Mouse (Mus musculus) thymus, adult 2 months (tissue): ENCODE measurements around the gene Ppm1f. TPM values are rescaled to one million over a fixed set of nuclear protein-coding genes. Genes with fewer than 3 reads are reported as not detected.

Experiments
- DNase-seq: peaks from one replicate; pipeline ENCODE4 v3.0.0; 2021
- H3K27ac ChIP-seq: fragments of 200-500 bp; 2 replicates; pipeline ENCODE4 v1.5.1; 2012; ENCODE audit warnings: low read length, control low read depth; ENCODE audit not compliant: control insufficient read depth, insufficient read depth
- H3K27me3 ChIP-seq: fragments of 200-500 bp; 2 replicates; pipeline ENCODE4 v1.6.1; 2012; ENCODE audit warnings: mild to moderate bottlenecking, low read length, moderate library complexity, mixed read lengths; ENCODE audit not compliant: control insufficient read depth, insufficient read depth
- H3K36me3 ChIP-seq: fragments of 200-500 bp; 2 replicates; pipeline ENCODE4 v1.6.1; 2012; ENCODE audit warnings: mild to moderate bottlenecking, low read length, moderate library complexity; ENCODE audit not compliant: control insufficient read depth, insufficient read depth
- H3K4me1 ChIP-seq: fragments of 200-500 bp; replicated peaks from 2 replicates; pipeline ENCODE4 v1.6.1; 2012; ENCODE audit warnings: low read length; ENCODE audit not compliant: control insufficient read depth, insufficient read depth
- H3K4me3 ChIP-seq: fragments of 200-500 bp; 2 replicates; pipeline ENCODE4 v1.5.1; 2012; ENCODE audit warnings: mild to moderate bottlenecking, low read length, control low read depth, moderate library complexity; ENCODE audit not compliant: control insufficient read depth, insufficient read depth
- CTCF ChIP-seq: fragments of 200-500 bp; IDR thresholded peaks from 2 replicates; pipeline ENCODE4 v1.5.1; 2012; ENCODE audit warnings: mild to moderate bottlenecking, control low read depth, low read length, moderate library complexity, borderline replicate concordance; ENCODE audit not compliant: control insufficient read depth, poor library complexity, insufficient read depth; ENCODE audit errors: extremely low read depth
- POLR2A ChIP-seq: fragments of 200-500 bp; IDR thresholded peaks from 2 replicates; pipeline ENCODE4 v1.6.1; 2012; ENCODE audit warnings: mild to moderate bottlenecking, low read length, control low read depth, moderate library complexity; ENCODE audit not compliant: control insufficient read depth, poor library complexity, insufficient read depth; ENCODE audit errors: extremely low read depth
- WGBS: fragments of 180-500 bp; shearing (Covaris S2); methylation state at CpG from one replicate; pipeline ENCODE4 v1.1.7; 2018; 5-methylcytosine and 5-hydroxymethylcytosine counted together
- polyA plus RNA-seq: library from polyadenylated mRNA; depleted of rRNA; stranded (reverse); fragments of >200 nt; gene quantifications from 2 replicates; pipeline ENCODE4 v1.2.3, GENCODE M21; 2012

Ppm1f gene
- polyA plus RNA-seq, 1 experiment: 24.7 TPM

DNA sequence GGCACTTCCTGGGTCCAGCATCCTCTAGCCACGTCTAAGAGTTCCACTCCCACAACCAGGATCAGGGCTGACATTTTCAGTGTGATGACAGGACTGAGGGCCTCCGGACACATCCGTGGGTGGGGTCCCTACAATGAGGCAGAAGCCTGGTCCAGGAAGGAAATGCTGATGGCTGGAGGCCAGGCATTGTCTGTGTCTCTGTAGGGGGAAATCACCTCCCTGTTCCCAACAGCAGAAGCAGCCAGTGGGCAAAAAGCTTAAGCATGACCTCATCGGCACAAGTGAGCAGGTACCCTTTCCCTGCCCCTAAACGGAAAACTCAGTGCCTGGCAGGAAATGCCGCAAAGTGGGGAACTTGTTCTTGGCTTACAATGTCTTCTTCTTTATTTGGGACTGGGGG lies 11.5 kb downstream of the Ppm1f start:
- 70% methylated on average over 6 of the region's 6 CpGs for WGBS
- H3K4me3 ChIP-seq: no peak overlapping the region

DNA sequence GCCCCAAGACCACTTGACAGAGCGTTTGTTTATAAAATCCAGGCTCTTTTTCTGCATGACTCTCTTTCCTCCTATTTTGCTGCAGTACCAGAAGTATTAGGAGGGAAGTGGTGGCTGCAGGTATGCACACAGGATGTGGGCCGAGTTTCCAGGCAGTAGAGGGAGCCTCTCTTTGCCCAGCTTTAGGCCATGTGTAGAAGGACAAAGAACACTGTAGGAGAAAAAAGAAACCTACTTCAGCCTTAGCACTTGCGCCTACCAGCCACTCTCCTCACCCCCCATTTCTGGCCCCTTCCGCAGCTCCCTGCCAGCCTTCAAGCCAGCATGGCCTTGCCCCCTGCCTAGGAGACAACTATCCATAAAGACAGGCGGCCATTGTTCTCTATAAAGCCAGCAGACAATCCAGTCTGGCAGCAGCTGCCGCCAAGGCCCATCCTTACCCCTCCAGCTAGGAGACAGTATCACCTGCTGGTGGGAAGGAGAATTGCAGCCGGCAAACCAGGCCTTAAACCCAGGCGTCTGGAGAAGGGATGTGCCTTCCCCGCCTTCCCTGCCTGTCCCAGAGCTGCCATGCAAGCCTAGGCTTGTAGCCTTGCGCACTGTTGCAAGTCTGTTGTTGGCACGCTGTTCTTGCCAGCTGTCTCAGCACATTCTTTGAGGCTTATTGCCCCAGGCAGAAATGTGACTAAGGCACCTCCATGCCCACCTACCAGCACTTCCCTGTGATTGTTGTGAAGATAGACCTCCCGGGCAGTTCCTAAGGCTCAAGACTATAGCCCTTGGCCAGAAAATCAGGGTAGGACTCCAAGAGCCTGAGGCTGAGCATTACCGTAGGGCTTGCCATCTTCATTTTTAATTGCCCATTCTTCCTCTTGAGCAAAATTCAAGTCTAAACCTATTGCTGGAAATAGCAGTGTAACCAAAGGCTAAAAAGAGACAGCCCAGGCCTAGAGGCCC lies 15.7 kb downstream of the Ppm1f start:
- Histone ChIP-seq H3K27ac (no peak overlapping the region; the same call in 1 of the 2 replicates), H3K4me1 (no peaks in the 10 kb centered on the region; the same call in 1 of the 2 replicates), H3K36me3 (no peaks in the 10 kb centered on the region; the same call in 1 of the 2 replicates), H3K4me3 (no peak overlapping the region), H3K27me3 (no peaks in the 10 kb centered on the region)
- peak; percentile 79 for DNase-seq
- WGBS: 58% methylated on average over 13 of the region's 13 CpGs
- TF ChIP-seq POLR2A (no peak), CTCF (peak; percentile 94)

More for the DNA sequence above, 11.5 kb downstream of the Ppm1f start:
- no peak for DNase-seq
- TF ChIP-seq POLR2A: no peak
- no peak for TF ChIP-seq CTCF
- H3K36me3 ChIP-seq: peaks cover 8% of the 10 kb centered on the region
- no peak overlapping the region for H3K27ac ChIP-seq
- H3K4me1 ChIP-seq: no peaks in the 10 kb centered on the region; the same call in 1 of the 2 replicates
- H3K27me3 ChIP-seq: no peaks in the 10 kb centered on the region

DNA sequence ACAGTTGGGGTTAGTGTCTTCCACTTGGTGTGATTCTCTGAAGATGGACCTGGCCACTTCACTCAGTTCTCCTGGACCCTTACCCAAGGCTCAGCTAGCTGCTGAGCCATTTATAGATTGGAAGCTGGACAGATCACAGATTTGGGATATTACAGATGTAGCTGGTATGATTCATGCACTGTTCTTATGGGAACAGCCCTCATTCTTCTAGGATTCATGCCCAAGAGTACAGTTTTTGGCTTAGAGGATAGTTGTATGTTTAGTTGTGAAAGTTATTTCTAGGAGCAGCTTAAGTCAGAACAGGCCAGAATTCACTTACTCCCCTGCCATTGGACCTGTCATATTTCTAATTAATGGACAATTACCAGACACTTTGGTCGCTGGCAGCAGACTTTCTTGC lies 17.2 kb downstream of the Ppm1f start:
- TF ChIP-seq POLR2A (no peak), CTCF (no peak)
- H3K36me3 ChIP-seq: no peaks in the 10 kb centered on the region; the same call in 1 of the 2 replicates
- no peak overlapping the region for H3K27ac ChIP-seq
- H3K4me1 ChIP-seq: no peaks in the 10 kb centered on the region; the same call in 1 of the 2 replicates
- no peak overlapping the region for H3K4me3 ChIP-seq
- no peak for DNase-seq
- no peaks in the 10 kb centered on the region for H3K27me3 ChIP-seq
- WGBS: 97% methylated on average over 1 of the region's 1 CpGs

DNA sequence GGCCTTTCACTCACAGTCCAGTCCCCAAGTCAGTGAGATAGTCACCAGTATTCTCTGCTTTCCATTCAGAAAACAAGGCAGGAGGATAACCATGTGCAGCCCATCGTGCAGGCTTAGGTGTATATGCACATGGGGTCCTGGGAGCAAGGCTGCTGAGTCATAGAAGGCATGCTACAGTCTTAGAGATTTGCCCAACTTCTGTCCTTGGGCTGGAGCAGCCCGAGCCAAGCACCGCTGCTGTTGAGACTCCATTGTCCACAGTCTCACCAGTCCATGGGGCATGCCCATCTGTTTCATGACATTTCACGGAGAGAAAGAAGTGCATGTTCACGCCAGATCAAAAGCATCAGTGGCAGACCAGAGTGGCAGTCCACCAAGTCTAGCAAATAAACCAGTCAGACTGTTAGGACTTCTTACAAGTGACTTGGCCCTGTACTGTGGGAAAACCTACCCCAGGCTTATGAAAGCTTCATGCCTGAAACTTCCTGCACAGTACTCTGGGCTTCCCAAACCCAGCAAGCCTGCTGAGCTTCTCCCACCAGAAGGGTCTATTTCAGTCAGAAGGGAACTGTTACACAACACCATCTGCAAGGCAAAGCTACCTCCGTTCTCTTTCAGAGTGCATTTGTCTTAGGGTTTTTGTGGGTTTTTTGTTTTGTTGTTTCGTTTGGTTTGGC lies 22.3 kb downstream of the Ppm1f start:
- Histone ChIP-seq H3K4me3 (no peak overlapping the region), H3K36me3 (no peaks in the 10 kb centered on the region; the same call in 1 of the 2 replicates), H3K4me1 (no peaks in the 10 kb centered on the region), H3K27ac (no peak overlapping the region), H3K27me3 (no peaks in the 10 kb centered on the region)
- TF ChIP-seq CTCF (no peak), POLR2A (no peak)
- DNase-seq: no peak
- WGBS: 98% methylated on average over 7 of the region's 7 CpGs

DNA sequence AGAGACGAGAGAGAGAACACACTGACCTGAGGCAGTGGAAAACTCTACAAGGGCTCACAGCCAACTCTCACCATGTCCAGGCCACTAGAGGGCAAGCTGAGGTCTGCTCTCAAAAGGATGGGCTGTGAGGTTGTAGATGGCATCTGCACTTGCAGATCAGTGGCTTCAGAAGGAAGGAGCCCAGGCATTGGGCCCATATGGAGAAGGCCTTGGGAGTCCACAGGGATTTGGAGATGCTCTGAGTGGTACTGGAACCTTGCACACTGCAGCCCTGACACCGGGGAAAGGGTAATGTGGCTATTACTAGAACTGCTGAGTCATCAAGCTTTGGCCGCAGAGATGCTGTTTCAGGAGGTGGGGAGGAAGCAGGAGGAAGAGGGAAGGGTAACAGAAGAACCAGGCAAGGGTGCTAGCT lies 24.8 kb downstream of the Ppm1f start:
- no peaks in the 10 kb centered on the region for H3K36me3 ChIP-seq
- no peak for DNase-seq
- WGBS: 45% methylated on average over 3 of the region's 3 CpGs

DNA sequence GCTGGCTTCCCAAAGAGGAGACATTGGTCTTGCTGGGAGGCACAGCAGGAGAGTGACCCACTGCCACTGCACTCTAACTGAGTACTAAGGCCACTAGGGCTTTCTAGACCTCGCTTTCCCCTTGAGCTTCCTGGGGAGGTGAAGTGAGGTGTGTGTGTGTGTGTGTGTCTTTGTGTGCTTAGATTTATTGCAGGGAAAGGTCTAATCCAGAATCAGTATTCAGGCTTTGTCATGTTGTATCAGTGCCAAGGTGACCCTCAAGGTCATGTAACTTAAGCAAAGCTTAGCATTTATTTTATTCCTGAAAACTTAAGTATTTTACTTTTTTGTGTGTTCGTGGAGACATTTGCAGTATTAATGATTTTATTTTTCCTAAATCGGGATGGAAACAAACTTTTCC lies 28.2 kb downstream of the Ppm1f start:
- Histone ChIP-seq H3K27ac (no peak overlapping the region), H3K4me1 (no peaks in the 10 kb centered on the region), H3K27me3 (no peaks in the 10 kb centered on the region), H3K4me3 (no peak overlapping the region), H3K36me3 (no peaks in the 10 kb centered on the region)
- TF ChIP-seq POLR2A (no peak), CTCF (no peak)
- DNase-seq: no peak
- WGBS: 97% methylated on average over 3 of the region's 3 CpGs

More for the DNA sequence above, 24.8 kb downstream of the Ppm1f start:
- no peak for TF ChIP-seq POLR2A
- no peak for TF ChIP-seq CTCF
- Histone ChIP-seq H3K27me3 (no peaks in the 10 kb centered on the region), H3K4me3 (no peak overlapping the region), H3K4me1 (no peaks in the 10 kb centered on the region), H3K27ac (no peak overlapping the region)
